Mouse (Mus musculus): ENCODE results near the gene Rrbp1. TPM values are rescaled to one million over a fixed set of nuclear protein-coding genes. Genes with fewer than 3 reads are reported as not detected.

Gene Rrbp1
- polyA plus RNA-seq, 1 experiment from 2014 or later = 230 TPM

DNA sequence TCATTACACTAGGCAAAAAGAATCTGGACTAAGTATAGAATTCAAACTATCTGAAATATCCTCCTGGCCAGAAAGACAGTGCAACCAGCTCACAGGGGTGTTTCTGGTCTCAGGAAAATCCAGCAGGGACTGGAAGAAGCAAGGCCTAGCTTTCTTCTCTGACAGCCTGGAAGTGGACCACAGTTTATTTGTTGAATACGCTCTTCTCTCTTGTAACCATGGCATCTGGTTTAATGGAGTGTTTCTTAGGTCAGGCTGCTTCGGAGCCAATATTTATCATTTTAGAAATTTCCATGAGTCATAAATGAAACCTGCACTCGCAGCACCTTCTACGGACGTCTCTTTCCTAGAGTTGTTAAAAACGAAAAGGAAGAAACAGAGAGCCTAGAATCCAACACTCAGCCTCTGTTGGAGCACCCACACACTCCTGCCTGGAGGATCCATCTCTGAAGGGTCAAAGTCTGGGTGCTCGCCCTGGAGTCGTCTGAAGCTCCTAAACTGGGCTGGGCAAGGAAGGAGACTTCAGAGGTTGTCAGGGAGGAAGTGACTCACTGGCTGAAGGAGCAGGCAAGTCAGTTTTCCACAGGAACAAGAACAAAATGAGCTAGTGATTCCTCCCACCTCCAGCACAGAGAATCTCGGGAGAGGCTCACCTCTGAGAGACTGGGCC, 107.6 kb downstream of the Rrbp1 start:
- ATAC-seq = no peak
- H3K27me3 ChIP-seq = no peaks in the 10 kb centered on the region
- in situ Hi-C loops (cut with MboI; ENCODE audit: low pct_unique_long_range_greater_than_20kb) = loop anchor here (5.0 kb wide), 1 partner anchor 36 kb away; no protein-coding TSS in a partner anchor
- DNase-seq (ENCODE audit: low read depth, low spot score) = no peak
- no peak for TF ChIP-seq CTCF (IDR thresholded peaks at IDR 0.05)
- POLR2A ChIA-PET = no interaction called here
- CTCF ChIA-PET = interaction anchor here (1.5 to 2.0 kb wide), 2 partner anchors 9 to 38 kb away, joined by 3 to 8 read pairs; no protein-coding TSS in a partner anchor

DNA sequence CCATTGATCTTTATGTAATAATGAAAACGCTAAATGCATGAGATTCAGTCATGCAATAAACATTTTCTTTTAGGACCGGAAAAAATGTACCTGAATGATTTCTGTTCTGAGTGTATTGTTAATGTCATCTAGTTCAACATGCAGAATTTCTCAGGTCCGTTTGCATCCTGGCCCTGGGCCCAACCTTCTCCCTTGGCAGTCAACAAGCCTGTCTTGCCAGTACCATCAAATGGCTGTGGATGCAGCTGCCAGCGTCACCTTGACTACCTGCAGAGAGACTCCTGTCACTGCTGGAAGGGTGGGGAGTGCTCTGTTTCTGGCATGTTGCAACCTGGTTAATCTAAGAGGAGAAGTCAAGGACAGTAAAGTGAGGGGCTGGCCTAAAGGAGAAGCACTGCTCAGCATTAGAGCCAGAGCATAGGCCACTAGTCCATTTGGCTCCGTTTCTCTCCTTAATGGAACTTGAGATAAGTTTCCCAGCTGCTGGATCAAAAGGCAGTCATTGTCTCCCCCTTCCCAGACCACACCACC, 110.2 kb downstream of the Rrbp1 start:
- ChIA-PET CTCF (no interaction called here), POLR2A (interaction anchor here (0.6 kb wide), 1 partner anchor 74 kb away, joined by 6 read pairs; no protein-coding TSS in a partner anchor)
- H3K27me3 ChIP-seq = no peaks in the 10 kb centered on the region
- in situ Hi-C loops (cut with MboI; ENCODE audit: low pct_unique_long_range_greater_than_20kb) = loop anchor here (5.0 kb wide), 1 partner anchor 34 kb away; no protein-coding TSS in a partner anchor
- no peak for TF ChIP-seq CTCF (IDR thresholded peaks at IDR 0.05)
- no peak for DNase-seq (ENCODE audit: low read depth, low spot score)
- ATAC-seq = no peak

GRCm38 (mm10) chr2:143899470-143900220, 111.4 kb downstream of the Rrbp1 start:
- ChIA-PET POLR2A (interaction anchor here (0.6 kb wide), 1 partner anchor 53 kb away, joined by 3 read pairs; no protein-coding TSS in a partner anchor), CTCF (no interaction called here)
- in situ Hi-C loops (cut with MboI; ENCODE audit: low pct_unique_long_range_greater_than_20kb) = loop anchor here (5.0 kb wide), 1 partner anchor 32 kb away; no protein-coding TSS in a partner anchor
- ATAC-seq (no peak), DNase-seq (ENCODE audit: low read depth, low spot score) (no peak)
- no peak for TF ChIP-seq CTCF (IDR thresholded peaks at IDR 0.05)
- H3K27me3 ChIP-seq = no peaks in the 10 kb centered on the region

Other genes with a start within 250 kb of the Rrbp1 start
- 0.04 TPM for gene Bfsp1, start 148.1 kb downstream of the Rrbp1 start, polyA plus RNA-seq (2021)
- gene Dstn, start 95.9 kb downstream of the Rrbp1 start, polyA plus RNA-seq (2021) = 272 TPM
- not detected for gene Banf2, start 21.8 kb upstream of the Rrbp1 start, polyA plus RNA-seq (2021)

All from Patski (cell line).